Mouse (Mus musculus) small intestine, adult 2 months (tissue): Measurements from ENCODE around the gene Ankrd31.

Experiments used
- CTCF ChIP-seq: fragments of 200-500 bp; IDR thresholded peaks from 2 replicates; pipeline ENCODE4 v1.5.1; 2012; ENCODE audit warnings: low read depth, mild to moderate bottlenecking, control low read depth, inconsistent platforms, low read length, moderate library complexity, mixed read lengths; ENCODE audit not compliant: insufficient replicate concordance, insufficient read length; ENCODE audit errors: extremely low read depth
- POLR2A ChIP-seq: fragments of 200-500 bp; IDR thresholded peaks from 2 replicates; pipeline ENCODE4 v1.6.1; 2012; ENCODE audit warnings: low read depth, mild to moderate bottlenecking, control low read depth, inconsistent platforms, low read length, moderate library complexity

DNA sequence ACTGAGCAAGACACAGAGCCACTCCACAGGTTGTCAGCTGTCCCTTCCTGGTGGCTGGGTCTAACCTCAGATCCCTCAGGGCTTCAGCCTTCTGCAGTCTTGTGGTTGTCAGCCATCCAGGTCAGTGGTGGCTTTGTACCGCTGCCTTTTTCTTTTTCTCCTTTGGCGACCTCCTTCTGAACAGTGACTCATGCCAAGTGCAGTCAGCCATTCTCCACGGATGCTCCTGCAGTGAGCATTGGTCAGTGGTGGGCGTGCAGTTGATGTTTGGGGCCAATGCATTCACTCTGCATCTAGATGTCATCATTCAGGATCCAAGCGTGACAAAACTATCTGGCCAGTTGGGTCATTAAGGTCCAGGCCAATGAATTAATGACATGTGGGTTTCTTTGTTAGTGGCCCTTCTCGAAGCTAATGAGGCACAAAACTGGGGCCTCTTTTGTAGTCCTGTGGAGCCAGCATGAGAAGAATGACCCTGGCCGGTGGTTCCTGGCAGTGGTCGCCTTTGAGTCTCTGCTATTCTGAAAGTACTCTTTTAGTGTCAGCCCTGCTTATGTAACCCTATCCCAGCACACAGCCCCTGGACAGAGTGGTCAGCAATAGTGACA lies 180.5 kb downstream of the Ankrd31 start:
- TF ChIP-seq POLR2A (no peak), CTCF (no peak)
